Mouse (Mus musculus) embryo, embryonic 10 days (tissue): ENCODE measurements at regions not wholly inside any gene's neighbourhood (a gene's known extent, or its start where the extent isn't known, plus 50 kb on each side); places are given as distances from the start of the nearest gene placed in this dataset.

Experiments
- DNase-seq: peaks from one replicate; pipeline ENCODE4 v3.0.0-alpha.2; 2015; ENCODE audit warnings: low spot score

DNA sequence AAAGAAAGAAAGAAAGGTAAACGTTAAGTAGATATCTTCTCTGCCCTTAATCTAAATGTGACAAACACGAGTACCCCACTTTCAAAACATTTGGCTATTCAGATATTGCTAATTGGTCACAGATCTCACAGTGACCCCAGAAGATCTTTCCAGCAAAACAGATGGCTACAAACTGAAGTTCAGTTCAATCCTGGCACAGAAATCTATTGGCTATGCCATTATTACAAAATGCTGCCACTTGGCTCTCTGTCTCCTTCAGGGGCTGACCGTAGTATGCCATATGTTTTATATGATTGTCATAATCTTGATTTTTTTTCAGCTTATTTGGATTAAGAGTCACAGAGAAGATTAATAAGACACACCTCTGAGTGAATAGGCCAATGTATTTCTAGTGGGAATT, 873.2 kb downstream of the Slc22a22 start:
- no peak for DNase-seq

- no peak for DNase-seq
Measured at GRCm38 (mm10) chr15:56592656-56593055, 884.8 kb downstream of the Slc22a22 start.

GRCm38 (mm10) chr15:56580745-56581515, 896.5 kb downstream of the Slc22a22 start:
- peak; percentile 7 for DNase-seq

DNA sequence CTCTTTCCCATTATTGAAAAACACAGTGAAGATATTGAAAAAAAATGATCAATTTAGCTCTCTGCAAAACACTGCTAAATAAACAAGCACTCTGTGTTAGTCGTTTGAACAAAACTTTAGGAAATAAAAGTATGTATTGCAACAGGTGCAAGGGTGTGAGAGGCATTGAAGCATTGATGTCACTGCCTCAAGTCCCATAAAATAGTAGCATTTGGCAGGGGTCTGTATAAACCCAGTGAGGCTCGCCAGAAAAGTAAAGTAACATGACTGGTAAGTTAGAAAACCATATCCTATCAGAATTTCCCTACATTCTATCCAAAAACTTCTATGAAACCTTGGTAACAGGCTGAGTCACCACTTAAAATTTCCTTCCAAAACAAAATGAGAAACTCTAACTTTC, 914.2 kb downstream of the Slc22a22 start:
- DNase-seq = no peak

DNA sequence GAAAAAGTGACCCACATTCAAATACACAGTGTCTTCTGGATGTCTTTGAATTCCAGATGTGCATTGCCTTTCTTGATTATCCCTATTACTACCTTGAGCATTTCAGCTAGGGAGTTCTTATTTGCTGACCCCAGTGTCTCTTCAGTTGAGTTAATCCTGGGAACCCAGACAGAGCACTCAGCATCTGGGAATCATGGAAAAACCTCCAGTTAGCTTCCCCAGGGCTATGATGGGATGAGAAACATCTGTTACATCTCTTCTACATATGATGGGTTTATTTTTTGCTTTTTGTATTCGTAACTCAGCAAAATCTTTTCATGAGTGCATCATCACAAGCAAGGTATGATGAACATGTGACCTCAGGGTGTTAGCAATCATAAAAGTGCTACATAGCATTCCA, 914.6 kb downstream of the Slc22a22 start:
- DNase-seq = no peak

DNA sequence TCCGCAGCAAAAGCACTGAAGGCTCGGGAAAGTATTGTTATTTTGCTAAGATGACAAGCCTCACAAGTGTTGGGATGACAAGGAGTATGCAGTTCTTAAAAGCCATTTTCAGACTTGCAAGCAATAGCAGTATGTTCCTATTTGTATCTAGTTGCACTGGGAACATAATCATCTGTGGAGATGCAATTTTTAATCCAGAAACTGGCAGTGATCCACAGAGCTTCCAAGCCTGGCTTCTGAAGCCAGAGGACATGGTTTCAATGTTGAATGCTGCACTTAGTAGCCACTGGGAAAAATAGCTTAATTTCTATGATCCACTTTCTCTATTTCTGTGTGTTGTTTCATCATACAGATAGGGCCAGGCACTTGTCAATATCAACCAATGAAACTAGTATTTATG, 915.3 kb downstream of the Slc22a22 start:
- no peak for DNase-seq

- DNase-seq = no peak
Measured at GRCm38 (mm10) chr15:56554386-56554785, 923.0 kb downstream of the Slc22a22 start.

- no peak for DNase-seq
Measured at GRCm38 (mm10) chr15:56553851-56554250, 923.6 kb downstream of the Slc22a22 start.

- DNase-seq = peak; percentile 14
Measured at GRCm38 (mm10) chr15:56531529-56531928, 945.9 kb downstream of the Slc22a22 start.

DNA sequence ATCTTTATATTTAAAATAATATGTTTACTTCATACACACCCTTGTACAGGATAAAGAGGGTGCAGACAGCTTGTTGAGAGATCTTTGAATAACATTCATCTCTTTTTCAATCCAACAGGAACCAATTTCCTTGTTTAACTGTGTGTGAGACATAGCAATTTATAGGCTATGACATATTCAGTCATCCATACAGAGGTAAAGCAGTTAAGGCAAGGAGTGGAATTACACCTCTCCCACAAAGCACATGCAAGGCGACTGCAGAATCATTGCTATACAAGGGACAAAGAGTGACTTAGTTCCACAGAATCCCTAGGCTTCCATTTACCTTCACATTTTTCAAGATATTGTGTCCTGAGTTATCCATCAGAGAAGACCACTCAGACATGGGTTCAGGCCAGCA, 959.0 kb downstream of the Slc22a22 start:
- DNase-seq = no peak

- DNase-seq = no peak
Measured at GRCm38 (mm10) chr15:56516095-56516494, 961.3 kb downstream of the Slc22a22 start.

- DNase-seq = no peak
Measured at GRCm38 (mm10) chr15:56498774-56499173, 978.7 kb downstream of the Slc22a22 start.

GRCm38 (mm10) chr15:56497757-56498156, 979.7 kb downstream of the Slc22a22 start:
- DNase-seq = no peak

- no peak for DNase-seq
Measured at GRCm38 (mm10) chr15:56496355-56496754, 981.1 kb downstream of the Slc22a22 start.

- no peak for DNase-seq
Measured at GRCm38 (mm10) chr15:56485931-56486330, 991.5 kb downstream of the Slc22a22 start.

- DNase-seq = no peak
Measured at GRCm38 (mm10) chr15:56484693-56485092, 992.7 kb downstream of the Slc22a22 start.

- DNase-seq = no peak
Measured at GRCm38 (mm10) chr15:56479682-56480081, 997.7 kb downstream of the Slc22a22 start.

DNA sequence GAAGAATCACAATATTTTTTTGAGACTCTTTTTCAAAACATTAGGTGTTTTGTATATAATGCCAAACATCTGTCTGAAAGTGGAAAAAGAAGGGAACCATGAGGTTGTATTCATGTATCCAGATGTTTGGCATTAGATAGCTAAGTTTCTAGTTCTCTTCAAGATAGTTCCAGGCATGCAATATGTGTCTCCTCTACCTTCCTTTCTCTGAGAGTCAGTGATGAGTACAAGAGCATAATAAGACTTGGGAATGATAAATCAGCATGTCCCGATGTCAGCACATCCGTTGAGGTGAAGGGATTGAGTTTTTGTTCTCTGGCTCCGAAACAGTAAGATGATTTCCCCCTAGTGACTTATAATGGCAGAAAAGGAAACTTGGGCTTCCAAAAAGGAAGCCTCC, 998.4 kb downstream of the Slc22a22 start:
- DNase-seq = no peak

GRCm38 (mm10) chr15:56473679-56474078, 1003.7 kb downstream of the Slc22a22 start:
- no peak for DNase-seq

DNA sequence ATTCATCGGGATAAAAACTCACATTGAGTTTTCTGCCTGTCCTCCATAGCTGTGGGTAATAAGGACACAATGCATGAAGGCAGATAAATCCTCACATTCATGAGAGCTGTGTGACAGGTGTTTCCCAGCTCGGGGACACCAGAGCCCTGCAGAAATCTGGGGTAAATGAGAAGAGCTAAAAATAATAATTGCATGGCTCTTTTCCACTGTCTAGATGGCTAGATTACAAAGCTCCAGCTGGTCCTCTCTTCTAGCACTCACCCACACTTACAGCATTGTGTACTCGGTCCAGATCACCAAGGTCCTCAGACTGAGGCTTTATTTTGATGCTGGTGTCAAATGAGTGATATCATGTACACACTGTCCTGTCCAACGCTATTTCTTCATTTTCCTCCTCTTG, 1025.5 kb downstream of the Slc22a22 start:
- DNase-seq = no peak

GRCm38 (mm10) chr15:56448015-56448645, 1029.3 kb downstream of the Slc22a22 start:
- DNase-seq = no peak

DNA sequence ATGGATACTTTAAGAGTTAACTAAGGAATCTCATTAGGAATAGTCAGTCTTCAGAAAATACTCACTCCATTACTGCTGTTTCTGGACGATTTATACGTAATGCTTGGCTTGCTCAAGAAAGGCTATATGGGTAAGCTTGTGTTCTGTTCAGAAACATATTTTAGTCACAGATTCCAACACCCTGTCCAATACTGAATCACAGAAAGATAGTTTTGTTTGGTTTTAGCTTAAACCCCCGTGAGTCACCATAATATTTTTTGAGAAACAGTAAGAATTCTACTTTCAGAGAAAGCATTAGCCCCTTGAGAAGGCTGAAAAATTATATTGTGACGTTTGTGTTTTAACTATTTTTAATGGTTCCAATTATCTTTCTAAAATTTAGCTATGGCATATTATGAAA, 1037.3 kb downstream of the Slc22a22 start:
- no peak for DNase-seq

DNA sequence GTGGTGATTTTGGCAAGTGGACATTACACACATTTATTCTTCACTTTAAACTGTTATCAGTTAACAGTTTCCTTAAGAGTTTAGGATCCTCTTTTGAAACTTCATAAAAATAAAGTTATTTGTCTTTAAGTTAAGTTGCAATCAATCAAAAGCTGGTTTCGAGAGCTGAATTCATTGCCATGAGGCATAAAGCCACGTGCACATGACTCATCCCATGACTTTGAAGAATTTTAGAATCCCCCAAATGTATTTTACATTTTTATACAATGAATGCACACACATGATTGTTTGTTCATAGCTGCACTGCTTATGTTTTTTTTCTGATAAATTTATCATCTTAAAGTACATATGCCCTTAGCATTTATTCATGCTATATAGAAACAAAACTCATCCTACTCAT, 1039.1 kb downstream of the Slc22a22 start:
- DNase-seq = no peak

GRCm38 (mm10) chr15:56436131-56436530, 1041.3 kb downstream of the Slc22a22 start:
- DNase-seq = no peak
